Mouse (Mus musculus): ENCODE results near the gene Vps13c. TPM values are rescaled to one million over a fixed set of nuclear protein-coding genes. Genes with fewer than 3 reads are reported as not detected.
A peak's percentile ranks its signal among the peaks of the same experiment; 100 is the strongest.

Vps13c gene
- total RNA-seq (2014; rRNA removed) (20.9 and 22.9 TPM in 2 replicates), polyA plus RNA-seq (2015; fragmentation: Nextera tagmentation; extraction: Ambion mirVana) (2.8 and 4.6 TPM in 2 replicates)

GRCm38 (mm10) chr9:67839981-67840859, at the start of gene Vps13c:
TSS of gene Vps13c (plus strand) at chr9:67840396.
- H3K36me3 ChIP-seq (ENCODE audit: insufficient read depth) = no peaks in the 10 kb centered on the region
- ATAC-seq (peak; percentile 99), DNase-seq (peak; percentile 90)
- no peaks in the 10 kb centered on the region for H3K9me3 ChIP-seq (ENCODE audit: low read length)
- H3K27me3 ChIP-seq (ENCODE audit: insufficient read depth, low read length) = no peaks in the 10 kb centered on the region
- peak within 1 kb of the TSS; percentile 75 for H3K9ac ChIP-seq
- peak within 1 kb of the TSS; percentile 84 for H3K4me2 ChIP-seq (ENCODE audit: low read depth)
- peaks cover 14% of the 10 kb centered on the region; the same call in 1 of the 2 replicates for H3K4me1 ChIP-seq (ENCODE audit: insufficient read depth)
- H3K27ac ChIP-seq (ENCODE audit: low read depth, low read length) = peak within 1 kb of the TSS; percentile 67
- 0 out of 2 replicates have a peak, but pooled peaks have one; percentile 21 for TF ChIP-seq CTCF (IDR thresholded peaks at IDR 0.05; ENCODE audit: low read depth)
- H3K4me3 ChIP-seq (ENCODE audit: low read depth, low read length) = peak within 1 kb of the TSS; percentile 74
- WGBS = 1% methylated on average over 49 of the region's 53 CpGs

GRCm38 (mm10) chr9:67792405-67792804, 47.8 kb upstream of the Vps13c start:
- Histone ChIP-seq H3K9ac (no peak overlapping the region), H3K9me3 (ENCODE audit: low read length) (no peaks in the 10 kb centered on the region), H3K4me2 (ENCODE audit: low read depth) (no peak overlapping the region), H3K4me1 (ENCODE audit: insufficient read depth) (peaks cover 14% of the 10 kb centered on the region), H3K27me3 (ENCODE audit: insufficient read depth, low read length) (no peaks in the 10 kb centered on the region), H3K4me3 (ENCODE audit: low read depth, low read length) (no peak overlapping the region), H3K27ac (ENCODE audit: low read depth, low read length) (no peak overlapping the region), H3K36me3 (ENCODE audit: insufficient read depth) (no peaks in the 10 kb centered on the region)
- ATAC-seq (no peak), DNase-seq (no peak)
- TF ChIP-seq CTCF (IDR thresholded peaks at IDR 0.05; ENCODE audit: low read depth) = no peak
- WGBS = 74% methylated on average over 5 of the region's 5 CpGs

- no peaks in the 10 kb centered on the region for H3K36me3 ChIP-seq (ENCODE audit: insufficient read depth)
- no peak for DNase-seq
- no peaks in the 10 kb centered on the region for H3K27me3 ChIP-seq (ENCODE audit: insufficient read depth, low read length)
- H3K4me2 ChIP-seq (ENCODE audit: low read depth) = no peak overlapping the region
- H3K4me1 ChIP-seq (ENCODE audit: insufficient read depth) = peaks cover 14% of the 10 kb centered on the region
- ATAC-seq = no peak
- H3K9ac ChIP-seq = no peak overlapping the region
- no peaks in the 10 kb centered on the region for H3K9me3 ChIP-seq (ENCODE audit: low read length)
- H3K27ac ChIP-seq (ENCODE audit: low read depth, low read length) = no peak overlapping the region
- 84% methylated on average over 6 of the region's 6 CpGs for whole genome bisulfite sequencing
- no peak overlapping the region for H3K4me3 ChIP-seq (ENCODE audit: low read depth, low read length)
- TF ChIP-seq CTCF (IDR thresholded peaks at IDR 0.05; ENCODE audit: low read depth) = no peak
Measured at GRCm38 (mm10) chr9:67793501-67793900, 46.7 kb upstream of the Vps13c start.

GRCm38 (mm10) chr9:67794216-67794615, 46.0 kb upstream of the Vps13c start:
- H3K27me3 ChIP-seq (ENCODE audit: insufficient read depth, low read length) = no peaks in the 10 kb centered on the region
- H3K4me1 ChIP-seq (ENCODE audit: insufficient read depth) = peaks cover 14% of the 10 kb centered on the region
- no peak overlapping the region for H3K27ac ChIP-seq (ENCODE audit: low read depth, low read length)
- TF ChIP-seq CTCF (IDR thresholded peaks at IDR 0.05; ENCODE audit: low read depth) = no peak
- H3K4me3 ChIP-seq (ENCODE audit: low read depth, low read length) = no peak overlapping the region
- ATAC-seq (no peak), DNase-seq (no peak)
- no peak overlapping the region for H3K4me2 ChIP-seq (ENCODE audit: low read depth)
- 86% methylated on average over 1 of the region's 1 CpGs for WGBS
- no peaks in the 10 kb centered on the region for H3K9me3 ChIP-seq (ENCODE audit: low read length)
- H3K36me3 ChIP-seq (ENCODE audit: insufficient read depth) = no peaks in the 10 kb centered on the region
- no peak overlapping the region for H3K9ac ChIP-seq

GRCm38 (mm10) chr9:67794668-67795067, 45.5 kb upstream of the Vps13c start:
- ATAC-seq (no peak), DNase-seq (no peak)
- no peaks in the 10 kb centered on the region for H3K9me3 ChIP-seq (ENCODE audit: low read length)
- H3K27me3 ChIP-seq (ENCODE audit: insufficient read depth, low read length) = no peaks in the 10 kb centered on the region
- TF ChIP-seq CTCF (IDR thresholded peaks at IDR 0.05; ENCODE audit: low read depth) = no peak
- H3K4me1 ChIP-seq (ENCODE audit: insufficient read depth) = peaks cover 14% of the 10 kb centered on the region
- H3K4me2 ChIP-seq (ENCODE audit: low read depth) = no peak overlapping the region; the same call in 1 of the 2 replicates
- no peak overlapping the region for H3K4me3 ChIP-seq (ENCODE audit: low read depth, low read length)
- H3K27ac ChIP-seq (ENCODE audit: low read depth, low read length) = no peak overlapping the region
- H3K9ac ChIP-seq = no peak overlapping the region
- no peaks in the 10 kb centered on the region for H3K36me3 ChIP-seq (ENCODE audit: insufficient read depth)
- WGBS = 84% methylated on average over 4 of the region's 4 CpGs

- peak; percentile 81 for ATAC-seq
- Histone ChIP-seq H3K9me3 (ENCODE audit: low read length) (no peaks in the 10 kb centered on the region), H3K36me3 (ENCODE audit: insufficient read depth) (no peaks in the 10 kb centered on the region), H3K4me2 (ENCODE audit: low read depth) (peak overlapping the region; percentile 35), H3K27ac (ENCODE audit: low read depth, low read length) (peak overlapping the region; percentile 67), H3K27me3 (ENCODE audit: insufficient read depth, low read length) (no peaks in the 10 kb centered on the region), H3K4me3 (ENCODE audit: low read depth, low read length) (no peak overlapping the region), H3K4me1 (ENCODE audit: insufficient read depth) (peaks cover 14% of the 10 kb centered on the region), H3K9ac (peak overlapping the region; percentile 22; the same call in 1 of the 2 replicates)
- DNase-seq = peak; percentile 82
- TF ChIP-seq CTCF (IDR thresholded peaks at IDR 0.05; ENCODE audit: low read depth) = no peak
- 12% methylated on average over 14 of the region's 14 CpGs for WGBS
Measured at GRCm38 (mm10) chr9:67795205-67795675, 45.0 kb upstream of the Vps13c start.
